Comparison of ENCODE assay signal across 24 mouse cellular contexts in genomic region chr10:40617973-40618372, GRCm38 (mm10). TPM values are rescaled to one million over a fixed set of nuclear protein-coding genes. Genes with fewer than 3 reads are reported as not detected.
DNase-seq lines count a peak whose midpoint lies in the region; ATAC-seq and TF ChIP-seq lines count a peak whose summit lies in the region.
"Had no signal": no experiment of that assay in that cellular context is flagged by ENCODE, and none has a peak within 500 bp of the region (broad histone marks: within the 10 kb centered on the region; RNA-seq: fewer than 3 reads in every experiment).

No protein-coding gene starts in this region.

- no peak for TF ChIP-seq EP300 in liver, postnatal 0 days (IDR thresholded peaks at IDR 0.05; ENCODE audit: low read depth)

- POLR2A ChIA-PET in Patski (lab: Charles Lee): no interaction called here

- H3K9ac ChIP-seq in hindbrain, postnatal 0 days (replicated peaks; ENCODE audit: low read length): no peak overlapping the region
- no peak overlapping the region for H3K9ac ChIP-seq in hindbrain, embryonic 14.5 days
- no peak overlapping the region for H3K9ac ChIP-seq in liver, postnatal 0 days (replicated peaks)
- no peak overlapping the region for H3K9ac ChIP-seq in liver, embryonic 12.5 days
- H3K9ac ChIP-seq: heart, embryonic 15.5 days; hindbrain, embryonic 13.5 days; limb, embryonic 12.5 days; liver, embryonic 14.5 days had no signal

- CTCF ChIA-PET in Patski (lab: Charles Lee): interaction anchor here (1.1 to 2.4 kb wide), 3 partner anchors 12 to 19 kb away, joined by 4 to 7 read pairs (median 5); partner anchors contain the start of gene Ddo

- H3K9me3 ChIP-seq in hindbrain, postnatal 0 days (ENCODE audit: low read length): no peaks in the 10 kb centered on the region
- H3K9me3 ChIP-seq in hindbrain, embryonic 14.5 days (ENCODE audit: control insufficient read depth, low read length): no peaks in the 10 kb centered on the region
- H3K9me3 ChIP-seq in liver, postnatal 0 days (ENCODE audit: low read length): no peaks in the 10 kb centered on the region
- H3K9me3 ChIP-seq in liver, embryonic 12.5 days (replicated peaks): no peaks in the 10 kb centered on the region
- H3K9me3 ChIP-seq: embryonic facial prominence, embryonic 10.5 days; heart, embryonic 15.5 days; hindbrain, embryonic 13.5 days; limb, embryonic 12.5 days had no signal

- H3K27ac ChIP-seq in hindbrain, postnatal 0 days: no peak overlapping the region
- H3K27ac ChIP-seq in hindbrain, embryonic 14.5 days: no peak overlapping the region
- H3K27ac ChIP-seq in liver, postnatal 0 days (ENCODE audit: low read depth): no peak overlapping the region
- no peak overlapping the region for H3K27ac ChIP-seq in liver, embryonic 12.5 days
- H3K27ac ChIP-seq: embryonic facial prominence, embryonic 10.5 days; heart, embryonic 15.5 days; hindbrain, embryonic 13.5 days; limb, embryonic 12.5 days; liver, embryonic 14.5 days had no signal

- H3K4me3 ChIP-seq in hindbrain, postnatal 0 days (ENCODE audit: low read length): no peak overlapping the region
- no peak overlapping the region for H3K4me3 ChIP-seq in hindbrain, embryonic 14.5 days (replicated peaks; ENCODE audit: low read length)
- H3K4me3 ChIP-seq in liver, postnatal 0 days (ENCODE audit: low read depth, low read length): no peak overlapping the region
- no peak overlapping the region for H3K4me3 ChIP-seq in liver, embryonic 12.5 days
- H3K4me3 ChIP-seq: embryonic facial prominence, embryonic 10.5 days; heart, embryonic 15.5 days; hindbrain, embryonic 13.5 days; limb, embryonic 12.5 days had no signal

- ATAC-seq in hindbrain, postnatal 0 days: no peak
- ATAC-seq in hindbrain, embryonic 14.5 days (ENCODE audit: low FRiP score): no peak
- ATAC-seq in liver, postnatal 0 days: no peak
- ATAC-seq in liver, embryonic 12.5 days: no peak
- ATAC-seq in Patski: no peak
- ATAC-seq: forebrain, embryonic 14.5 days had no signal

- peak; percentile 39 for TF ChIP-seq CTCF in hindbrain, postnatal 0 days (IDR thresholded peaks at IDR 0.05; ENCODE audit: low read depth)
- peak; percentile 21; the same call in 1 of the 2 replicates for TF ChIP-seq CTCF in liver, postnatal 0 days (IDR thresholded peaks at IDR 0.05; ENCODE audit: low read depth)
- TF ChIP-seq CTCF in Patski (IDR thresholded peaks at IDR 0.05): peak; percentile 47

- DNase-seq in hindbrain, postnatal 0 days (ENCODE audit: low spot score): no peak
- no peak for DNase-seq in hindbrain, embryonic 14.5 days (ENCODE audit: low spot score)
- DNase-seq in liver, postnatal 0 days: no peak
- DNase-seq in Patski (ENCODE audit: low read depth, low spot score): no peak
- peak; percentile 6 for DNase-seq in splenic B cell, adult 2 months (ENCODE audit: low read depth, low spot score)
- DNase-seq in ovary, postnatal 14 days (ENCODE audit: low spot score): no peak
- DNase-seq: adrenal gland, adult 8-10 months; cerebellum, adult 11 months; cerebellum, postnatal 14 days; heart, adult 18-20 months; lung, postnatal 36 days; retina, postnatal 1 day had no signal

- no peaks in the 10 kb centered on the region for H3K36me3 ChIP-seq in hindbrain, postnatal 0 days (ENCODE audit: insufficient read depth, low read length)
- no peaks in the 10 kb centered on the region for H3K36me3 ChIP-seq in hindbrain, embryonic 14.5 days (replicated peaks; ENCODE audit: control insufficient read depth, insufficient read depth)
- H3K36me3 ChIP-seq in liver, postnatal 0 days (replicated peaks; ENCODE audit: insufficient read depth, low read length): no peaks in the 10 kb centered on the region
- no peaks in the 10 kb centered on the region for H3K36me3 ChIP-seq in liver, embryonic 12.5 days
- no peaks in the 10 kb centered on the region for H3K36me3 ChIP-seq in splenic B cell, adult 2 months (ENCODE audit: control insufficient read depth, insufficient read depth, low read length, poor library complexity, severe bottlenecking)
- H3K36me3 ChIP-seq: embryonic facial prominence, embryonic 10.5 days; heart, embryonic 15.5 days; hindbrain, embryonic 13.5 days; limb, embryonic 12.5 days had no signal

- H3K4me1 ChIP-seq in hindbrain, postnatal 0 days (ENCODE audit: insufficient read depth, low read length): no peaks in the 10 kb centered on the region
- no peaks in the 10 kb centered on the region for H3K4me1 ChIP-seq in hindbrain, embryonic 14.5 days (replicated peaks; ENCODE audit: control insufficient read depth, insufficient read depth, low read length)
- no peaks in the 10 kb centered on the region for H3K4me1 ChIP-seq in liver, postnatal 0 days (ENCODE audit: insufficient read depth)
- H3K4me1 ChIP-seq in liver, embryonic 12.5 days: no peaks in the 10 kb centered on the region
- H3K4me1 ChIP-seq: embryonic facial prominence, embryonic 10.5 days; heart, embryonic 15.5 days; hindbrain, embryonic 13.5 days; limb, embryonic 12.5 days had no signal

- no peaks in the 10 kb centered on the region for H3K27me3 ChIP-seq in hindbrain, postnatal 0 days (ENCODE audit: insufficient read depth, low read length)
- H3K27me3 ChIP-seq in hindbrain, embryonic 14.5 days (ENCODE audit: control insufficient read depth, insufficient read depth, low read length): no peaks in the 10 kb centered on the region
- H3K27me3 ChIP-seq in liver, postnatal 0 days (ENCODE audit: insufficient read depth, low read length): no peaks in the 10 kb centered on the region
- no peaks in the 10 kb centered on the region for H3K27me3 ChIP-seq in liver, embryonic 12.5 days (replicated peaks)
- H3K27me3 ChIP-seq in Patski: no peaks in the 10 kb centered on the region
- H3K27me3 ChIP-seq in splenic B cell, adult 2 months (ENCODE audit: control insufficient read depth, insufficient read depth, low read length, poor library complexity, severe bottlenecking): no peaks in the 10 kb centered on the region
- H3K27me3 ChIP-seq: heart, embryonic 15.5 days; hindbrain, embryonic 13.5 days; limb, embryonic 12.5 days had no signal

- in situ Hi-C loops in Patski (cut with MboI; ENCODE audit: low pct_unique_long_range_greater_than_20kb): no loop called here

- no peak overlapping the region for H3K4me2 ChIP-seq in hindbrain, postnatal 0 days (ENCODE audit: low read depth, low read length)
- H3K4me2 ChIP-seq in hindbrain, embryonic 14.5 days (replicated peaks): no peak overlapping the region
- H3K4me2 ChIP-seq in liver, postnatal 0 days (ENCODE audit: low read depth, low read length): no peak overlapping the region
- no peak overlapping the region for H3K4me2 ChIP-seq in liver, embryonic 12.5 days
- H3K4me2 ChIP-seq: heart, embryonic 15.5 days; hindbrain, embryonic 13.5 days; limb, embryonic 12.5 days had no signal

RNA-seq across cellular contexts. Expression of gene Ddo, which starts 11.8 kb away (rescaled TPM):
- 3.8 and 6.0 TPM in 2 replicates for total RNA-seq in hindbrain, postnatal 0 days (2014; rRNA removed)
- 4.2 and 4.8 TPM in 2 replicates for polyA plus RNA-seq in hindbrain, postnatal 0 days (2015; fragmentation: Nextera tagmentation; extraction: Ambion mirVana)
- 1.3 and 1.7 TPM in 2 replicates for polyA plus RNA-seq in hindbrain, embryonic 14.5 days (2014; fragmentation: Nextera tagmentation; extraction: Ambion mirVana)
- polyA plus RNA-seq in liver, postnatal 0 days (2015; fragmentation: Nextera tagmentation; extraction: Ambion mirVana): 0.86 and 1.2 TPM in 2 replicates
- polyA plus RNA-seq in liver, embryonic 12.5 days (2016; fragmentation: Nextera tagmentation; extraction: Ambion mirVana): 0.11 TPM in 1 of 2 replicates, not detected in the other
- 4.8 TPM for polyA plus RNA-seq in Patski (2021)
- total RNA-seq: MEL had no signal
- polyA plus RNA-seq: limb, embryonic 12.5 days had no signal

RNA-seq across cellular contexts. Expression of gene Slc22a16, which starts 47.8 kb away (rescaled TPM):
- not detected in 2 replicates for total RNA-seq in hindbrain, postnatal 0 days (2014; rRNA removed)
- polyA plus RNA-seq in hindbrain, postnatal 0 days (2015; fragmentation: Nextera tagmentation; extraction: Ambion mirVana): not detected in 2 replicates
- not detected in 2 replicates for polyA plus RNA-seq in hindbrain, embryonic 14.5 days (2014; fragmentation: Nextera tagmentation; extraction: Ambion mirVana)
- polyA plus RNA-seq in liver, postnatal 0 days (2015; fragmentation: Nextera tagmentation; extraction: Ambion mirVana): not detected in 2 replicates
- not detected in 2 replicates for polyA plus RNA-seq in liver, embryonic 12.5 days (2016; fragmentation: Nextera tagmentation; extraction: Ambion mirVana)
- not detected for polyA plus RNA-seq in Patski (2021)
- total RNA-seq: adrenal gland, adult 8-10 months; gastrocnemius, adult 18-20 months; heart, adult 18-20 months; layer of hippocampus, adult 8-10 months; MEL; neutrophil, adult 5-6 weeks had no signal
- polyA plus RNA-seq: embryonic facial prominence, embryonic 10.5 days; forebrain, embryonic 14.5 days; heart, embryonic 15.5 days; hindbrain, embryonic 13.5 days; kidney, embryonic 14.5 days; limb, embryonic 12.5 days; liver, embryonic 14.5 days had no signal
